Mouse (Mus musculus): ENCODE results near the gene A630095N17Rik.

GRCm38 (mm10) chr1:75185495-75185894, 46.4 kb downstream of the A630095N17Rik start:
- TF ChIP-seq CTCF (IDR thresholded peaks at IDR 0.05; ENCODE audit: borderline replicate concordance, extremely low read depth, insufficient read depth, insufficient read length) (no peak), POLR2A (IDR thresholded peaks at IDR 0.05; ENCODE audit: borderline replicate concordance, extremely low read depth, insufficient read depth, insufficient read length, poor library complexity, severe bottlenecking) (no peak)
